Mouse (Mus musculus): Measurements from ENCODE around the gene Arhgef12. TPM values are rescaled to one million over a fixed set of nuclear protein-coding genes. Genes with fewer than 3 reads are reported as not detected.

Arhgef12 gene
- polyA plus RNA-seq, 1 experiment, result not detected

GRCm38 (mm10) chr9:43105664-43106361, 1.2 kb downstream of the Arhgef12 start:
- peak overlapping the region; percentile 84 for H3K4me3 ChIP-seq (ENCODE audit: insufficient read depth, low read depth, low read length)
- peaks cover 5% of the 10 kb centered on the region for H3K4me1 ChIP-seq (ENCODE audit: control insufficient read depth, insufficient read depth, low read length)
- H3K27ac ChIP-seq (ENCODE audit: insufficient read depth, low read depth, low read length), result peak overlapping the region; percentile 98
- TF ChIP-seq CTCF (IDR thresholded peaks at IDR 0.05; ENCODE audit: insufficient read depth, low read depth, low read length) (no peak), POLR2A (IDR thresholded peaks at IDR 0.05; ENCODE audit: insufficient read depth, low read depth, low read length) (peak; percentile 81)
- WGBS, result under 1% methylated on average over 89 of the region's 91 CpGs

- WGBS, result under 1% methylated on average over 40 of the region's 40 CpGs
- TF ChIP-seq POLR2A (IDR thresholded peaks at IDR 0.05; ENCODE audit: insufficient read depth, low read depth, low read length) (no peak), CTCF (IDR thresholded peaks at IDR 0.05; ENCODE audit: insufficient read depth, low read depth, low read length) (no peak)
- peaks cover 5% of the 10 kb centered on the region for H3K4me1 ChIP-seq (ENCODE audit: control insufficient read depth, insufficient read depth, low read length)
These were observed 2.0 kb downstream of the Arhgef12 start for GRCm38 (mm10) chr9:43104873-43105663.

DNA sequence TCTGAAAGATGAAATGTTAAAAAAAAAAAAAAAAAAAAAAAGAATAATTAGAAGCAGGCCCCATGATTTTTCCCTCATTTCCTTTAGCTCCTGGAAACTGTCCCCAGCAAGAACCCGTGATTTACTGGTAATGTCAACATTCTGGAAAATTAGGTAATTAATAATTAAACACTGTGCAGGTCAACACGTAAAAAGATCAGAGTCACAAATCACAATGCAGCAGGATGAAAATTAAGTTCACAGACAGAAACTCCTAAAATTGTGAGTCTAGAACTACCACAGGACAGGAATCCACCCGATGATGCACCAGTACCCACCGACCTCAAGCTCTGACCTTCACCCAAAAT, 2.5 kb downstream of the Arhgef12 start:
- 1% methylated on average over 4 of the region's 4 CpGs for WGBS
- H3K4me1 ChIP-seq (ENCODE audit: control insufficient read depth, insufficient read depth, low read length), result peaks cover 5% of the 10 kb centered on the region
- H3K27ac ChIP-seq (ENCODE audit: insufficient read depth, low read depth, low read length), result peak overlapping the region; percentile 78
- peak overlapping the region; percentile 84 for H3K4me3 ChIP-seq (ENCODE audit: insufficient read depth, low read depth, low read length)
- no peak for TF ChIP-seq POLR2A (IDR thresholded peaks at IDR 0.05; ENCODE audit: insufficient read depth, low read depth, low read length)
- no peak for TF ChIP-seq CTCF (IDR thresholded peaks at IDR 0.05; ENCODE audit: insufficient read depth, low read depth, low read length)

More at GRCm38 (mm10) chr9:43104873-43105663, 2.0 kb downstream of the Arhgef12 start:
- Histone ChIP-seq H3K4me3 (ENCODE audit: insufficient read depth, low read depth, low read length) (peak overlapping the region; percentile 84), H3K27ac (ENCODE audit: insufficient read depth, low read depth, low read length) (peak overlapping the region; percentile 78)

DNA sequence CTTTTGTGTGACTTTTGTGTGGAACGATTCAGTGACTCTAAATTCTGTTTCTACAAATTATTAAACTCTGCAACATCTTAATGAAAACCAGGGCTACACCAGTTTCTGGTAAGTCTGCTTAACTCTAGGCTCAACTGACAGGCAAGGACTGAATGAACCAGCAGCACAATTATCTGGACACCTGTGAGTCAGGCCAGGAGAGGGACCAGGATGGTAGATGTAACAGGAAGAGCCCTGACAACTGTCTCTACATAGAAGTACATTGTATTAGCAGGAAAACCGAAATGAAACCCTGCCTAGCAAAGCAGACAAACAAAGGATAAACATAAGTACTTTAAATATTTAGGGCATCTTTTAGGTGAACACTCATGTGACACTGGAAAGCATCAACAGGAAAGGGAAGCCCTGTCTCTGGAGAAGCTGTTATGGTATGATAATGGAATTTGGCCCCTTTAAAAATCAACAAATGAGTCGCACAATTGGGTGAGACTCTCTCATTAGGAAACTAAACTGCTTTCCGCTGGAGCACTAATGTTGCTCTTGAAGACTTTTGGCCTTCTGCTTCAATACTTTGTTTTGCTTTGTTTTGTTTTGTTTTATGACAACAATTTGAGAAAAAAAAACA, 3.3 kb downstream of the Arhgef12 start:
- TF ChIP-seq POLR2A (IDR thresholded peaks at IDR 0.05; ENCODE audit: insufficient read depth, low read depth, low read length) (no peak), CTCF (IDR thresholded peaks at IDR 0.05; ENCODE audit: insufficient read depth, low read depth, low read length) (no peak)
- H3K4me1 ChIP-seq (ENCODE audit: control insufficient read depth, insufficient read depth, low read length), result peaks cover 7% of the 10 kb centered on the region
- no peak overlapping the region for H3K27ac ChIP-seq (ENCODE audit: insufficient read depth, low read depth, low read length)
- WGBS, result 4% methylated on average over 4 of the region's 4 CpGs
- H3K4me3 ChIP-seq (ENCODE audit: insufficient read depth, low read depth, low read length), result no peak overlapping the region

DNA sequence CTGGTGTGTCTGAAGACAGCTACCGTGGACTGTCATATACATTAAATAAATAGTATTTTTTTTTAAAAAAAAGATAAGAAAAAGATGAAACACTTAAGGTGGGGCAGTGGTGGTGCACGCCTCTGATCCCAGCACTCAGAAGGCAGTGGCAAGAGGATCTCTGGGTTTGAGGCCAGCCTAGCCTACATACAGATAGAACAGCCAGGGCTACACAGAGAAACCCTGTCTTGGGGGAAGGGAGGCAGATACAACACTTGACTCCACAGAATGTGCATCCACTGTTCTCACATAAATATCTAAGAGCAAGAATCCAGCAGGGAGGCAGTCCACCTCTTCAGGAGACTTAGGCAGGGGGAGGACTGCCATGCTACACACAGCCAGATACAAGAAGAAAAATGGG, 4.1 kb downstream of the Arhgef12 start:
- H3K4me3 ChIP-seq (ENCODE audit: insufficient read depth, low read depth, low read length), result peak overlapping the region; percentile 37
- no peak overlapping the region for H3K27ac ChIP-seq (ENCODE audit: insufficient read depth, low read depth, low read length)
- 84% methylated on average over 2 of the region's 2 CpGs for WGBS
- TF ChIP-seq POLR2A (IDR thresholded peaks at IDR 0.05; ENCODE audit: insufficient read depth, low read depth, low read length) (no peak), CTCF (IDR thresholded peaks at IDR 0.05; ENCODE audit: insufficient read depth, low read depth, low read length) (no peak)
- H3K4me1 ChIP-seq (ENCODE audit: control insufficient read depth, insufficient read depth, low read length), result peaks cover 8% of the 10 kb centered on the region

GRCm38 (mm10) chr9:43101936-43102595, 5.0 kb downstream of the Arhgef12 start:
- Histone ChIP-seq H3K4me1 (ENCODE audit: control insufficient read depth, insufficient read depth, low read length) (peaks cover 11% of the 10 kb centered on the region), H3K4me3 (ENCODE audit: insufficient read depth, low read depth, low read length) (no peak overlapping the region), H3K27ac (ENCODE audit: insufficient read depth, low read depth, low read length) (no peak overlapping the region)
- TF ChIP-seq POLR2A (IDR thresholded peaks at IDR 0.05; ENCODE audit: insufficient read depth, low read depth, low read length) (no peak), CTCF (IDR thresholded peaks at IDR 0.05; ENCODE audit: insufficient read depth, low read depth, low read length) (no peak)
- 36% methylated on average over 8 of the region's 8 CpGs for WGBS

DNA sequence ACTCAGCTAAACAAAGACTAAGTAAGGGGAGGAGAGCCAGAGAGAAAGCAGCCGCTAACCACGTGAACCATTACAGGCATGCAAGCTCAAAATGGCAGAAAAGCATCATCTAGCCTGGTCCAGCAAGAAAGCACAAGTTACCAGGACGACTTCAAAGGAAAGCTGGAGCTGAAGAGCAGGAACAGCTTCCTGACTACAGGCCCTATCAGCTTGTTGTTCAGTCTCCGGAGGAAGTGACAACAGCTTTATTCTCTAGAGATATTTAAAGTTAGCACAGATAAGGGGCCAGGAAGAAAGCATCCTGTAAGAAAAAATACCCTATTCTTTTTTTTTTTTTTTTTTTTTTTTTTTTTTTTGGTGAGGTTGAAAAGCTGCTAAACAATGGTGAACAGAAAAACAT, 8.1 kb downstream of the Arhgef12 start:
- TF ChIP-seq CTCF (IDR thresholded peaks at IDR 0.05; ENCODE audit: insufficient read depth, low read depth, low read length) (no peak), POLR2A (IDR thresholded peaks at IDR 0.05; ENCODE audit: insufficient read depth, low read depth, low read length) (no peak)
- WGBS, result 36% methylated on average over 4 of the region's 4 CpGs
- H3K4me3 ChIP-seq (ENCODE audit: insufficient read depth, low read depth, low read length), result no peak overlapping the region
- peaks cover 7% of the 10 kb centered on the region for H3K4me1 ChIP-seq (ENCODE audit: control insufficient read depth, insufficient read depth, low read length)
- H3K27ac ChIP-seq (ENCODE audit: insufficient read depth, low read depth, low read length), result no peak overlapping the region

- no peak for TF ChIP-seq POLR2A (IDR thresholded peaks at IDR 0.05; ENCODE audit: insufficient read depth, low read depth, low read length)
- TF ChIP-seq CTCF (IDR thresholded peaks at IDR 0.05; ENCODE audit: insufficient read depth, low read depth, low read length), result no peak
- WGBS, result 72% methylated on average over 3 of the region's 3 CpGs
- H3K4me3 ChIP-seq (ENCODE audit: insufficient read depth, low read depth, low read length), result no peak overlapping the region
- H3K4me1 ChIP-seq (ENCODE audit: control insufficient read depth, insufficient read depth, low read length), result peaks cover 7% of the 10 kb centered on the region
- H3K27ac ChIP-seq (ENCODE audit: insufficient read depth, low read depth, low read length), result no peak overlapping the region
These were observed 9.1 kb downstream of the Arhgef12 start for GRCm38 (mm10) chr9:43097801-43098557.
